Mouse (Mus musculus) spleen, adult 2 months (tissue): ENCODE measurements at regions not wholly inside any gene's neighbourhood (a gene's known extent, or its start where the extent isn't known, plus 50 kb on each side); places are given as distances from the start of the nearest gene placed in this dataset.

Experiments
- DNase-seq, 2 experiments: peaks; one replicate each; pipeline versions ENCODE4 v3.0.0 to v3.0.0-alpha.2; 2012 to 2021; ENCODE audit warnings: low spot score in 2 of 2, low read depth in 1 of 2
- H3K27ac ChIP-seq: fragments of 200-500 bp; 2 replicates; pipeline ENCODE4 v1.5.1; 2012; ENCODE audit warnings: low read length, inconsistent platforms; ENCODE audit not compliant: insufficient read depth
- H3K27me3 ChIP-seq: fragments of 200-500 bp; 2 replicates; pipeline ENCODE4 v1.6.1; 2012; ENCODE audit warnings: mild to moderate bottlenecking, moderate library complexity, low read length, inconsistent platforms; ENCODE audit not compliant: control insufficient read depth, insufficient read depth
- H3K36me3 ChIP-seq: fragments of 200-500 bp; 2 replicates; pipeline ENCODE4 v1.6.1; 2012; ENCODE audit warnings: mild to moderate bottlenecking, low read length, inconsistent platforms; ENCODE audit not compliant: control insufficient read depth, insufficient read depth
- H3K4me1 ChIP-seq: fragments of 200-500 bp; 2 replicates; pipeline ENCODE4 v1.6.1; 2011; ENCODE audit warnings: inconsistent platforms; ENCODE audit not compliant: control insufficient read depth, insufficient read depth, insufficient read length
- H3K4me3 ChIP-seq: fragments of 200-500 bp; 2 replicates; pipeline ENCODE4 v1.5.1; 2011; ENCODE audit warnings: mild to moderate bottlenecking, inconsistent platforms; ENCODE audit not compliant: insufficient read depth, insufficient read length; ENCODE audit errors: extremely low read depth
- CTCF ChIP-seq: fragments of 200-500 bp; IDR thresholded peaks from 2 replicates; pipeline ENCODE4 v1.5.1; 2011; ENCODE audit warnings: mild to moderate bottlenecking, inconsistent platforms; ENCODE audit not compliant: insufficient read depth, insufficient read length, insufficient replicate concordance; ENCODE audit errors: extremely low read depth
- POLR2A ChIP-seq: fragments of 200-500 bp; IDR thresholded peaks from 2 replicates; pipeline ENCODE4 v1.6.1; 2011; ENCODE audit warnings: low read depth, low read length, inconsistent platforms
- WGBS: fragments of 180-500 bp; shearing (Covaris S2); methylation state at CpG from one replicate; pipeline ENCODE4 v1.1.7; 2018; 5-methylcytosine and 5-hydroxymethylcytosine counted together

DNA sequence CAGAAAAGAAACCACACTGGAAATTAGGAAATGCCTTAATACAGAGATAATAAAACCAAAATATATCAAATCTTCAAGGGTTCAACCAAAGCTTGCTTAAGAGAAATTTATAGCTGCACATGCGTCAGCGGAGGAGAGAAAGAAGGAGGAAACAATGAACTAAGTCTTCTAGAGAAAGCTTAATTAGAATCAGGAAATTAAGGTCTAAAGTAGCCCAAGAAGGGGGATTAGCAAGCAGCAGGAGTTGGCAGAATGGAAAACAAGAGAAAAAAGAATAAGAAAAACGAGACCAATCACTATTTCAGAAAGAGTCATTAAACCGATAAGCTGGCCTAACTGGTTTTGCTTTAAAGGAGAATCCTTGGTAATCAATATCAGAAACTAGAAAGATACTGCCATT, 119.4 kb upstream of the Irf2bp2 start:
- WGBS, result 84% methylated on average over 4 of the region's 4 CpGs
- DNase-seq, result no peak
- TF ChIP-seq POLR2A, result no peak
- TF ChIP-seq CTCF, result no peak
- Histone ChIP-seq H3K27me3 (no peaks in the 10 kb centered on the region), H3K4me3 (no peak overlapping the region), H3K27ac (no peak overlapping the region), H3K36me3 (no peaks in the 10 kb centered on the region), H3K4me1 (no peaks in the 10 kb centered on the region)

- 85% methylated on average over 6 of the region's 6 CpGs for WGBS
- DNase-seq, result no peak
- no peaks in the 10 kb centered on the region for H3K27me3 ChIP-seq
Measured at GRCm38 (mm10) chr8:126712749-126713148, 119.0 kb upstream of the Irf2bp2 start.

GRCm38 (mm10) chr8:126708956-126709355, 115.2 kb upstream of the Irf2bp2 start:
- Histone ChIP-seq H3K27me3 (no peaks in the 10 kb centered on the region), H3K4me1 (peaks cover 3% of the 10 kb centered on the region; the same call in 1 of the 2 replicates), H3K27ac (no peak overlapping the region), H3K4me3 (no peak overlapping the region), H3K36me3 (no peaks in the 10 kb centered on the region)
- TF ChIP-seq POLR2A, result no peak
- no peak for TF ChIP-seq CTCF
- 53% methylated on average over 2 of the region's 2 CpGs for WGBS
- DNase-seq, result no peak

More at GRCm38 (mm10) chr8:126712749-126713148, 119.0 kb upstream of the Irf2bp2 start:
- H3K27ac ChIP-seq, result no peak overlapping the region
- no peaks in the 10 kb centered on the region for H3K36me3 ChIP-seq
- no peak overlapping the region for H3K4me3 ChIP-seq
- no peaks in the 10 kb centered on the region for H3K4me1 ChIP-seq
- TF ChIP-seq POLR2A (no peak), CTCF (no peak)

GRCm38 (mm10) chr8:126707300-126707902, 113.6 kb upstream of the Irf2bp2 start:
- Histone ChIP-seq H3K4me1 (peaks cover 3% of the 10 kb centered on the region; the same call in 1 of the 2 replicates), H3K4me3 (no peak overlapping the region), H3K36me3 (no peaks in the 10 kb centered on the region), H3K27ac (no peak overlapping the region), H3K27me3 (no peaks in the 10 kb centered on the region)
- no peak for DNase-seq
- 83% methylated on average over 6 of the region's 6 CpGs for WGBS
- TF ChIP-seq POLR2A (no peak), CTCF (no peak)

GRCm38 (mm10) chr8:126706247-126706646, 112.5 kb upstream of the Irf2bp2 start:
- H3K4me1 ChIP-seq, result peaks cover 3% of the 10 kb centered on the region; the same call in 1 of the 2 replicates
- no peak for TF ChIP-seq POLR2A
- TF ChIP-seq CTCF, result no peak
- H3K27ac ChIP-seq, result no peak overlapping the region
- no peak overlapping the region for H3K4me3 ChIP-seq
- no peaks in the 10 kb centered on the region for H3K36me3 ChIP-seq
- DNase-seq, result no peak
- WGBS, result 88% methylated on average over 8 of the region's 8 CpGs
- H3K27me3 ChIP-seq, result no peaks in the 10 kb centered on the region

- no peak overlapping the region for H3K27ac ChIP-seq
- WGBS, result 63% methylated on average over 2 of the region's 2 CpGs
- no peak for TF ChIP-seq CTCF
- TF ChIP-seq POLR2A, result no peak
- H3K4me3 ChIP-seq, result no peak overlapping the region
- peaks cover 3% of the 10 kb centered on the region; the same call in 1 of the 2 replicates for H3K4me1 ChIP-seq
- no peaks in the 10 kb centered on the region for H3K36me3 ChIP-seq
- no peaks in the 10 kb centered on the region for H3K27me3 ChIP-seq
- no peak for DNase-seq
Measured at GRCm38 (mm10) chr8:126705391-126705790, 111.6 kb upstream of the Irf2bp2 start.

DNA sequence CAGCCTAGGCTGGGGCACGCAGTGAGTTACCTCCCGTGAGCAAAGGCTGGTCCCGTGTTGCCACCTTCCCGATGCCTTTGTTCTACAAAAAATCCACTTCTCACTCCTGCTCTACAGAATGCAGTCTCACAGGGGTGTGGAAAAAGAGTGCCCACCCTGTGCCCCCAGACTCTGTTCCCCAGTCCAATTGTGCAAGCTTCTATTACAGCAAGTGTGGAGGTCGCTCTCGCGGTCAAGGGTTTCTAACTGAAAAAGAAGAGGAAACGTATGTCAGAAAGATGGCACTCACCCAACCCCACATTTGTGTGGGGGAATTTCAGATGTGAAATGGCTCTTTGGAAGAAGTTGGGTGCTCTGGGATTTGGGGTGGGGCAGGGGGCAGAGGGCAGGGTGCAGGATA, 110.9 kb upstream of the Irf2bp2 start:
- peaks cover 4% of the 10 kb centered on the region; the same call in 1 of the 2 replicates for H3K4me1 ChIP-seq
- no peaks in the 10 kb centered on the region for H3K36me3 ChIP-seq
- no peak overlapping the region for H3K4me3 ChIP-seq
- WGBS, result 44% methylated on average over 8 of the region's 8 CpGs
- no peak for DNase-seq
- TF ChIP-seq CTCF, result no peak
- no peak for TF ChIP-seq POLR2A
- H3K27ac ChIP-seq, result no peak overlapping the region
- no peaks in the 10 kb centered on the region for H3K27me3 ChIP-seq
